Mouse (Mus musculus) hindbrain, embryonic 15.5 days (tissue): ENCODE data around the gene Olfr713. TPM values are rescaled to one million over a fixed set of nuclear protein-coding genes. Genes with fewer than 3 reads are reported as not detected.

Experiments used
- polyA plus RNA-seq: library from polyadenylated mRNA; unstranded; fragments of >200 nt; fragmentation: Nextera tagmentation; extraction: Ambion mirVana; gene quantifications from 2 replicates; pipeline ENCODE4 v1.2.1, GENCODE M21; 2015

Gene Olfr713
- polyA plus RNA-seq, 1 experiment from 2014 or later, result not detected

Other genes with a start within 250 kb of the Olfr713 start
- not detected in 2 replicates for gene Olfr699, start 238.0 kb upstream of the Olfr713 start, polyA plus RNA-seq
- not detected in 2 replicates for gene Olfr700, start 222.3 kb upstream of the Olfr713 start, polyA plus RNA-seq
- not detected in 2 replicates for gene Olfr701, start 217.0 kb upstream of the Olfr713 start, polyA plus RNA-seq
- not detected in 2 replicates for gene Olfr702, start 197.3 kb upstream of the Olfr713 start, polyA plus RNA-seq
- not detected in 2 replicates for gene Olfr703, start 187.8 kb upstream of the Olfr713 start, polyA plus RNA-seq
- gene Olfr704, start 168.0 kb upstream of the Olfr713 start, polyA plus RNA-seq, result not detected in 2 replicates
- not detected in 2 replicates for gene Olfr705, start 154.3 kb upstream of the Olfr713 start, polyA plus RNA-seq
- not detected in 2 replicates for gene Olfr706, start 143.0 kb upstream of the Olfr713 start, polyA plus RNA-seq
- gene Olfr707, start 129.9 kb upstream of the Olfr713 start, polyA plus RNA-seq, result not detected in 2 replicates
- not detected in 2 replicates for gene Olfr1532-ps1, start 123.2 kb upstream of the Olfr713 start, polyA plus RNA-seq
- gene Olfr709-ps1, start 99.0 kb upstream of the Olfr713 start, polyA plus RNA-seq, result not detected in 2 replicates
- gene Olfr710, start 82.9 kb upstream of the Olfr713 start, polyA plus RNA-seq, result not detected in 2 replicates
- not detected in 2 replicates for gene Olfr6, start 67.2 kb upstream of the Olfr713 start, polyA plus RNA-seq
- not detected in 2 replicates for gene Olfr711, start 55.7 kb upstream of the Olfr713 start, polyA plus RNA-seq
- not detected in 2 replicates for gene Olfr2, start 25.1 kb upstream of the Olfr713 start, polyA plus RNA-seq
- not detected in 2 replicates for gene Olfr714, start 39.8 kb downstream of the Olfr713 start, polyA plus RNA-seq
- gene Olfr17, start 62.0 kb downstream of the Olfr713 start, polyA plus RNA-seq, result not detected in 2 replicates
- gene Olfr715b, start 79.2 kb downstream of the Olfr713 start, polyA plus RNA-seq, result not detected in 2 replicates
- gene Olfr715, start 99.9 kb downstream of the Olfr713 start, polyA plus RNA-seq, result not detected in 2 replicates
- not detected in 2 replicates for gene Olfr716, start 107.2 kb downstream of the Olfr713 start, polyA plus RNA-seq
- gene Nlrp14, start 135.8 kb downstream of the Olfr713 start, polyA plus RNA-seq, result not detected in 2 replicates
- not detected in 2 replicates for gene Rbmxl2, start 178.3 kb downstream of the Olfr713 start, polyA plus RNA-seq